Mouse (Mus musculus) A20 (cell line): ENCODE results near the gene Ms4a4a.

Experiments used
- DNase-seq: peaks from one replicate; pipeline ENCODE4 v3.0.0-alpha.2; 2011; ENCODE audit warnings: low read depth, low spot score

Gene Ms4a4a

GRCm38 (mm10) chr19:11435058-11435834 lies 59.9 kb downstream of the Ms4a4a start:
- DNase-seq, result no peak
